ENCODE assay signal across 12 mouse cellular contexts in genomic region chr4:48334927-48335763, GRCm38 (mm10). TPM values are rescaled to one million over a fixed set of nuclear protein-coding genes. Genes with fewer than 3 reads are reported as not detected.
DNase-seq lines count a peak whose midpoint lies in the region; ATAC-seq and TF ChIP-seq lines count a peak whose summit lies in the region.
"Had no signal": no experiment of that assay in that cellular context is flagged by ENCODE, and none has a peak within 500 bp of the region (broad histone marks: within the 10 kb centered on the region; RNA-seq: fewer than 3 reads in every experiment).

No protein-coding gene starts in this region.

- peak; percentile 13 for DNase-seq in embryonic facial prominence, embryonic 11.5 days (ENCODE audit: low spot score)
- DNase-seq in hindbrain, embryonic 14.5 days (ENCODE audit: low spot score): no peak
- peak; percentile 34 for DNase-seq in retina, adult 2 months (ENCODE audit: low read depth, low spot score)
- no peak for DNase-seq in spleen, postnatal 36 days (ENCODE audit: low spot score in 2 of 2)
- DNase-seq: cerebellum, adult 8-10 months; lung, postnatal 36 days; thymus, postnatal 14 days had no signal

- H3K4me3 ChIP-seq in intestine, postnatal 0 days (ENCODE audit: low read depth, low read length): no peak overlapping the region
- H3K4me3 ChIP-seq in intestine, embryonic 15.5 days (replicated peaks): no peak overlapping the region
- H3K4me3 ChIP-seq in embryonic facial prominence, embryonic 11.5 days (ENCODE audit: low read depth, low read length): no peak overlapping the region
- H3K4me3 ChIP-seq in hindbrain, embryonic 14.5 days (replicated peaks; ENCODE audit: low read length): no peak overlapping the region
- H3K4me3 ChIP-seq in kidney, embryonic 15.5 days (replicated peaks): no peak overlapping the region

- no peaks in the 10 kb centered on the region for H3K4me1 ChIP-seq in intestine, postnatal 0 days (replicated peaks; ENCODE audit: control insufficient read depth, insufficient read depth, low read length)
- H3K4me1 ChIP-seq in intestine, embryonic 15.5 days (replicated peaks): no peaks in the 10 kb centered on the region
- no peaks in the 10 kb centered on the region for H3K4me1 ChIP-seq in embryonic facial prominence, embryonic 11.5 days (ENCODE audit: control insufficient read depth, insufficient read depth, low read length)
- peaks cover 6% of the 10 kb centered on the region; the same call in 1 of the 2 replicates for H3K4me1 ChIP-seq in hindbrain, embryonic 14.5 days (replicated peaks; ENCODE audit: control insufficient read depth, insufficient read depth, low read length)
- H3K4me1 ChIP-seq in kidney, embryonic 15.5 days: no peaks in the 10 kb centered on the region

- ATAC-seq in intestine, postnatal 0 days: no peak
- no peak for ATAC-seq in intestine, embryonic 15.5 days
- ATAC-seq in embryonic facial prominence, embryonic 11.5 days (replicated peaks; ENCODE audit: insufficient number of reproducible peaks, low FRiP score, low TSS enrichment, low read depth): peak; percentile 56; the same call in 1 of the 2 replicates
- ATAC-seq in hindbrain, embryonic 14.5 days (ENCODE audit: low FRiP score): peak; percentile 64; the same call in 1 of the 2 replicates
- no peak for ATAC-seq in kidney, embryonic 15.5 days (replicated peaks; ENCODE audit: low FRiP score)
- ATAC-seq in activated CD4-positive, CD25-positive, alpha-beta regulatory T cell, adult 4 months: no peak
- ATAC-seq: Patski had no signal

- TF ChIP-seq CTCF in intestine, postnatal 0 days (IDR thresholded peaks at IDR 0.05; ENCODE audit: low read depth): peak; percentile 53

- no peaks in the 10 kb centered on the region for H3K9me3 ChIP-seq in intestine, postnatal 0 days (ENCODE audit: control insufficient read depth)
- H3K9me3 ChIP-seq in intestine, embryonic 15.5 days: no peaks in the 10 kb centered on the region
- no peaks in the 10 kb centered on the region for H3K9me3 ChIP-seq in embryonic facial prominence, embryonic 11.5 days (replicated peaks; ENCODE audit: control insufficient read depth, low read length)
- H3K9me3 ChIP-seq in hindbrain, embryonic 14.5 days (ENCODE audit: control insufficient read depth, low read length): no peaks in the 10 kb centered on the region
- no peaks in the 10 kb centered on the region for H3K9me3 ChIP-seq in kidney, embryonic 15.5 days (replicated peaks)

- no peak overlapping the region for H3K27ac ChIP-seq in intestine, postnatal 0 days (ENCODE audit: low read depth, low read length)
- no peak overlapping the region for H3K27ac ChIP-seq in intestine, embryonic 15.5 days
- H3K27ac ChIP-seq in embryonic facial prominence, embryonic 11.5 days (replicated peaks; ENCODE audit: low read depth, low read length): no peak overlapping the region
- H3K27ac ChIP-seq in hindbrain, embryonic 14.5 days: no peak overlapping the region
- no peak overlapping the region for H3K27ac ChIP-seq in kidney, embryonic 15.5 days

- H3K9ac ChIP-seq in intestine, postnatal 0 days (ENCODE audit: low read depth, low read length): no peak overlapping the region
- no peak overlapping the region for H3K9ac ChIP-seq in intestine, embryonic 15.5 days
- no peak overlapping the region for H3K9ac ChIP-seq in embryonic facial prominence, embryonic 11.5 days (replicated peaks; ENCODE audit: low read length)
- no peak overlapping the region for H3K9ac ChIP-seq in hindbrain, embryonic 14.5 days
- no peak overlapping the region for H3K9ac ChIP-seq in kidney, embryonic 15.5 days

- no peaks in the 10 kb centered on the region for H3K36me3 ChIP-seq in intestine, postnatal 0 days (ENCODE audit: control insufficient read depth, insufficient read depth)
- H3K36me3 ChIP-seq in intestine, embryonic 15.5 days: no peaks in the 10 kb centered on the region
- H3K36me3 ChIP-seq in embryonic facial prominence, embryonic 11.5 days (replicated peaks; ENCODE audit: control insufficient read depth, insufficient read depth, low read depth, low read length): no peaks in the 10 kb centered on the region
- no peaks in the 10 kb centered on the region for H3K36me3 ChIP-seq in hindbrain, embryonic 14.5 days (replicated peaks; ENCODE audit: control insufficient read depth, insufficient read depth)
- no peaks in the 10 kb centered on the region for H3K36me3 ChIP-seq in kidney, embryonic 15.5 days

- 37% methylated on average over 7 of the region's 7 CpGs for WGBS in intestine, postnatal 0 days
- WGBS in intestine, embryonic 15.5 days: 30% methylated on average over 7 of the region's 7 CpGs
- 13% methylated on average over 7 of the region's 7 CpGs for WGBS in embryonic facial prominence, embryonic 11.5 days
- 10% methylated on average over 7 of the region's 7 CpGs for WGBS in hindbrain, embryonic 14.5 days
- 25% methylated on average over 7 of the region's 7 CpGs for WGBS in kidney, embryonic 15.5 days

- no peaks in the 10 kb centered on the region for H3K27me3 ChIP-seq in intestine, postnatal 0 days (replicated peaks; ENCODE audit: control insufficient read depth, insufficient read depth, low read length)
- no peaks in the 10 kb centered on the region for H3K27me3 ChIP-seq in intestine, embryonic 15.5 days (replicated peaks)
- H3K27me3 ChIP-seq in embryonic facial prominence, embryonic 11.5 days (ENCODE audit: control insufficient read depth, insufficient read depth, low read length): no peaks in the 10 kb centered on the region
- no peaks in the 10 kb centered on the region for H3K27me3 ChIP-seq in hindbrain, embryonic 14.5 days (ENCODE audit: control insufficient read depth, insufficient read depth, low read length)
- H3K27me3 ChIP-seq in kidney, embryonic 15.5 days: no peaks in the 10 kb centered on the region
- H3K27me3 ChIP-seq: Patski had no signal

- H3K4me2 ChIP-seq in intestine, postnatal 0 days (replicated peaks; ENCODE audit: low read depth): no peak overlapping the region
- H3K4me2 ChIP-seq in intestine, embryonic 15.5 days (replicated peaks): no peak overlapping the region
- H3K4me2 ChIP-seq in embryonic facial prominence, embryonic 11.5 days (ENCODE audit: low read depth, low read length): no peak overlapping the region
- H3K4me2 ChIP-seq in hindbrain, embryonic 14.5 days (replicated peaks): no peak overlapping the region; the same call in 1 of the 2 replicates
- H3K4me2 ChIP-seq in kidney, embryonic 15.5 days: no peak overlapping the region

RNA-seq across cellular contexts. Expression of gene Invs, which starts 55.6 kb away (rescaled TPM):
- 1.8 and 2.4 TPM in 2 replicates for polyA plus RNA-seq in intestine, postnatal 0 days (2015; fragmentation: Nextera tagmentation; extraction: Ambion mirVana)
- 6.6 and 6.8 TPM in 2 replicates for polyA plus RNA-seq in intestine, embryonic 15.5 days (2015; fragmentation: Nextera tagmentation; extraction: Ambion mirVana)
- 5.6 and 5.8 TPM in 2 replicates for polyA plus RNA-seq in embryonic facial prominence, embryonic 11.5 days (2014; fragmentation: Nextera tagmentation; extraction: Ambion mirVana)
- polyA plus RNA-seq in hindbrain, embryonic 14.5 days (2014; fragmentation: Nextera tagmentation; extraction: Ambion mirVana): 3.9 and 5.7 TPM in 2 replicates
- 11.0 and 11.8 TPM in 2 replicates for polyA plus RNA-seq in kidney, embryonic 15.5 days (2015; fragmentation: Nextera tagmentation; extraction: Ambion mirVana)
- 10 to 100 TPM in 1 of 2 experiments, 1 to 10 TPM in 1; 9.4 to 10.5 TPM for polyA plus RNA-seq in activated CD4-positive, CD25-positive, alpha-beta regulatory T cell, adult 4 months (2017; shearing (Covaris generic))

RNA-seq across cellular contexts. Expression of gene Erp44, which starts 55.8 kb away (rescaled TPM):
- 75.7 and 78.8 TPM in 2 replicates for polyA plus RNA-seq in intestine, postnatal 0 days (2015; fragmentation: Nextera tagmentation; extraction: Ambion mirVana)
- polyA plus RNA-seq in intestine, embryonic 15.5 days (2015; fragmentation: Nextera tagmentation; extraction: Ambion mirVana): 99.6 and 110 TPM in 2 replicates
- 77.9 and 84.5 TPM in 2 replicates for polyA plus RNA-seq in embryonic facial prominence, embryonic 11.5 days (2014; fragmentation: Nextera tagmentation; extraction: Ambion mirVana)
- polyA plus RNA-seq in hindbrain, embryonic 14.5 days (2014; fragmentation: Nextera tagmentation; extraction: Ambion mirVana): 55.4 and 65.2 TPM in 2 replicates
- polyA plus RNA-seq in kidney, embryonic 15.5 days (2015; fragmentation: Nextera tagmentation; extraction: Ambion mirVana): 93.1 and 101 TPM in 2 replicates
- polyA plus RNA-seq in activated CD4-positive, CD25-positive, alpha-beta regulatory T cell, adult 4 months (2017; shearing (Covaris generic)): 10 to 100 TPM; 56.1 to 71.5 TPM

Comparison
In these comparisons a context has a peak if more than half of its experiments do, and no peak if none do; other contexts are left out.
1. ATAC-seq: peak in embryonic facial prominence, embryonic 11.5 days (single experiment) and hindbrain, embryonic 14.5 days (single experiment); none in intestine, postnatal 0 days (single experiment), intestine, embryonic 15.5 days (single experiment), kidney, embryonic 15.5 days (single experiment) and activated CD4-positive, CD25-positive, alpha-beta regulatory T cell, adult 4 months (single experiment).
2. DNase-seq: peak in embryonic facial prominence, embryonic 11.5 days (single experiment) and retina, adult 2 months (single experiment); none in hindbrain, embryonic 14.5 days (single experiment) and spleen, postnatal 36 days (0 of 2).